Mouse (Mus musculus) liver, adult 2 months (tissue): Measurements from ENCODE around the gene Mex3d. TPM values are rescaled to one million over a fixed set of nuclear protein-coding genes. Genes with fewer than 3 reads are reported as not detected.

Source experiments
- DNase-seq: peaks from one replicate; pipeline ENCODE4 v3.0.0-alpha.2; 2011; ENCODE audit warnings: low read depth, low spot score; ENCODE audit errors: extremely low read depth
- H3K27ac ChIP-seq: fragments of 200-500 bp; replicated peaks from 2 replicates; pipeline ENCODE4 v1.5.1; 2012; ENCODE audit warnings: low read depth, mild to moderate bottlenecking, control low read depth, inconsistent platforms, low read length; ENCODE audit not compliant: insufficient read depth
- H3K27me3 ChIP-seq: fragments of 200-500 bp; 2 replicates; pipeline ENCODE4 v1.6.1; 2012; ENCODE audit warnings: mild to moderate bottlenecking, moderate library complexity, low read length, inconsistent platforms; ENCODE audit not compliant: control insufficient read depth, insufficient read depth
- H3K36me3 ChIP-seq: fragments of 200-500 bp; 2 replicates; pipeline ENCODE4 v1.6.1; 2012; ENCODE audit warnings: low read length, inconsistent platforms; ENCODE audit not compliant: control insufficient read depth, insufficient read depth
- H3K4me1 ChIP-seq: fragments of 200-500 bp; 2 replicates; pipeline ENCODE4 v1.6.1; 2011; ENCODE audit warnings: low read length; ENCODE audit not compliant: control insufficient read depth, insufficient read depth
- H3K4me3 ChIP-seq: fragments of 200-500 bp; 2 replicates; pipeline ENCODE4 v1.5.1; 2011; ENCODE audit warnings: low read depth, mild to moderate bottlenecking, control low read depth, low read length, moderate library complexity; ENCODE audit not compliant: insufficient read depth
- H3K79me2 ChIP-seq: fragments of 200-500 bp; 2 replicates; pipeline ENCODE4 v1.6.1; 2012; ENCODE audit warnings: inconsistent platforms, mild to moderate bottlenecking, low read length, moderate library complexity; ENCODE audit not compliant: control insufficient read depth, insufficient read depth
- H3K9ac ChIP-seq: fragments of 200-500 bp; 2 replicates; pipeline ENCODE4 v1.6.1; 2012; ENCODE audit warnings: low read depth, mild to moderate bottlenecking, control low read depth, inconsistent platforms, low read length
- CTCF ChIP-seq: fragments of 200-500 bp; IDR thresholded peaks from 2 replicates; pipeline ENCODE4 v1.5.1; 2011; ENCODE audit warnings: low read depth, low read length, control low read depth
- POLR2A ChIP-seq: fragments of 200-500 bp; IDR thresholded peaks from 2 replicates; pipeline ENCODE4 v1.6.1; 2011; ENCODE audit warnings: low read length, control low read depth; ENCODE audit not compliant: insufficient read depth; ENCODE audit errors: extremely low read depth
- WGBS: fragments of 180-500 bp; shearing (Covaris S2); methylation state at CpG from one replicate; pipeline ENCODE4 v1.1.7; 2018; 5-methylcytosine and 5-hydroxymethylcytosine counted together
- polyA plus RNA-seq: library from polyadenylated mRNA; depleted of rRNA; stranded (reverse); fragments of >200 nt; gene quantifications from 2 replicates; pipeline ENCODE4 v1.2.3, GENCODE M21; 2012
- total RNA-seq: library from RNA; depleted of rRNA; stranded (reverse); fragments of >200 nt; gene quantifications from 2 replicates; pipeline ENCODE4 v1.2.3, GENCODE M21; 2014

Mex3d gene
- total and polyA plus RNA-seq, 2 experiments, result 1.0 to 2.1 TPM

GRCm38 (mm10) chr10:80365736-80366135, 21.7 kb downstream of the Mex3d start:
- no peak overlapping the region for H3K27ac ChIP-seq
- WGBS, result 62% methylated on average over 6 of the region's 6 CpGs
- peaks cover 3% of the 10 kb centered on the region; the same call in 1 of the 2 replicates for H3K4me1 ChIP-seq
- DNase-seq, result no peak
- TF ChIP-seq POLR2A (no peak), CTCF (no peak)
- H3K79me2 ChIP-seq, result no peaks in the 10 kb centered on the region
- H3K36me3 ChIP-seq, result no peaks in the 10 kb centered on the region
- H3K27me3 ChIP-seq, result no peaks in the 10 kb centered on the region
- H3K4me3 ChIP-seq, result no peak overlapping the region
- H3K9ac ChIP-seq, result no peak overlapping the region

GRCm38 (mm10) chr10:80363734-80364133, 23.7 kb downstream of the Mex3d start:
- Histone ChIP-seq H3K9ac (no peak overlapping the region), H3K4me3 (no peak overlapping the region), H3K27me3 (no peaks in the 10 kb centered on the region), H3K79me2 (no peaks in the 10 kb centered on the region), H3K36me3 (no peaks in the 10 kb centered on the region), H3K4me1 (peaks cover 3% of the 10 kb centered on the region; the same call in 1 of the 2 replicates), H3K27ac (no peak overlapping the region)
- 41% methylated on average over 6 of the region's 6 CpGs for WGBS
- no peak for DNase-seq
- TF ChIP-seq POLR2A (no peak), CTCF (no peak)

- no peak overlapping the region for H3K27ac ChIP-seq
- no peaks in the 10 kb centered on the region for H3K4me1 ChIP-seq
- peak; percentile 57 for DNase-seq
- WGBS, result 7% methylated on average over 31 of the region's 31 CpGs
- H3K9ac ChIP-seq, result peak overlapping the region; percentile 59
- peaks cover 10% of the 10 kb centered on the region for H3K27me3 ChIP-seq
- H3K4me3 ChIP-seq, result peak overlapping the region; percentile 54; the same call in 1 of the 2 replicates
- peak; percentile 42; the same call in 1 of the 2 replicates for TF ChIP-seq CTCF
- 0 out of 2 replicates have a peak, but pooled peaks have one; percentile 30 for TF ChIP-seq POLR2A
- no peaks in the 10 kb centered on the region for H3K79me2 ChIP-seq
- H3K36me3 ChIP-seq, result no peaks in the 10 kb centered on the region
Measured at GRCm38 (mm10) chr10:80357994-80358639, 29.3 kb downstream of the Mex3d start.

- Histone ChIP-seq H3K9ac (peak overlapping the region; percentile 59; the same call in 1 of the 2 replicates), H3K79me2 (no peaks in the 10 kb centered on the region), H3K27ac (no peak overlapping the region), H3K4me3 (no peak overlapping the region), H3K4me1 (peaks cover 1% of the 10 kb centered on the region; the same call in 1 of the 2 replicates), H3K27me3 (peaks cover 10% of the 10 kb centered on the region), H3K36me3 (no peaks in the 10 kb centered on the region)
- no peak for TF ChIP-seq CTCF
- no peak for TF ChIP-seq POLR2A
- DNase-seq, result no peak
- WGBS, result 34% methylated on average over 7 of the region's 7 CpGs
Measured at GRCm38 (mm10) chr10:80357336-80357735, 30.1 kb downstream of the Mex3d start.

GRCm38 (mm10) chr10:80356737-80357136, 30.7 kb downstream of the Mex3d start:
- H3K27me3 ChIP-seq, result peaks cover 10% of the 10 kb centered on the region

GRCm38 (mm10) chr10:80356001-80356682, 31.3 kb downstream of the Mex3d start, which contains the start of gene Plk5:
Gene Plk5, plus strand, starts transcription at chr10:80356459.
- H3K4me1 ChIP-seq, result peaks cover 7% of the 10 kb centered on the region; the same call in 1 of the 2 replicates
- H3K27me3 ChIP-seq, result peaks cover 10% of the 10 kb centered on the region
- no peak for TF ChIP-seq POLR2A
- WGBS, result 3% methylated on average over 53 of the region's 53 CpGs
- no peak for DNase-seq
- no peak within 1 kb of the TSS for H3K9ac ChIP-seq
- H3K27ac ChIP-seq, result no peak within 1 kb of the TSS
- H3K36me3 ChIP-seq, result no peaks in the 10 kb centered on the region
- no peak within 1 kb of the TSS for H3K4me3 ChIP-seq
- H3K79me2 ChIP-seq, result no peaks in the 10 kb centered on the region

More at GRCm38 (mm10) chr10:80356737-80357136, 30.7 kb downstream of the Mex3d start:
- DNase-seq, result no peak
- no peak overlapping the region for H3K9ac ChIP-seq
- no peak overlapping the region for H3K4me3 ChIP-seq
- H3K36me3 ChIP-seq, result no peaks in the 10 kb centered on the region
- H3K79me2 ChIP-seq, result no peaks in the 10 kb centered on the region
- 5% methylated on average over 34 of the region's 34 CpGs for WGBS
- peaks cover 4% of the 10 kb centered on the region; the same call in 1 of the 2 replicates for H3K4me1 ChIP-seq
- no peak overlapping the region for H3K27ac ChIP-seq
- no peak for TF ChIP-seq CTCF
- no peak for TF ChIP-seq POLR2A
